Mouse (Mus musculus): ENCODE measurements around the gene Sulf2.

Sulf2 gene

GRCm38 (mm10) chr2:166045549-166046501 lies 109.6 kb downstream of the Sulf2 start:
- DNase-seq: peak; percentile 51

GRCm38 (mm10) chr2:166045006-166045405 lies 110.5 kb downstream of the Sulf2 start:
- no peak for DNase-seq

GRCm38 (mm10) chr2:166042542-166042941 lies 112.9 kb downstream of the Sulf2 start:
- DNase-seq: no peak

GRCm38 (mm10) chr2:166039681-166040080 lies 115.8 kb downstream of the Sulf2 start:
- DNase-seq: no peak

- peak; percentile 81 for DNase-seq
Observed at GRCm38 (mm10) chr2:166035725-166036124, 119.7 kb downstream of the Sulf2 start.

GRCm38 (mm10) chr2:166034967-166035490 lies 120.4 kb downstream of the Sulf2 start:
- DNase-seq: no peak

- no peak for DNase-seq
Observed at GRCm38 (mm10) chr2:166032628-166033027, 122.8 kb downstream of the Sulf2 start.

- peak; percentile 74 for DNase-seq
Observed at GRCm38 (mm10) chr2:166031120-166031929, 124.1 kb downstream of the Sulf2 start.

DNA sequence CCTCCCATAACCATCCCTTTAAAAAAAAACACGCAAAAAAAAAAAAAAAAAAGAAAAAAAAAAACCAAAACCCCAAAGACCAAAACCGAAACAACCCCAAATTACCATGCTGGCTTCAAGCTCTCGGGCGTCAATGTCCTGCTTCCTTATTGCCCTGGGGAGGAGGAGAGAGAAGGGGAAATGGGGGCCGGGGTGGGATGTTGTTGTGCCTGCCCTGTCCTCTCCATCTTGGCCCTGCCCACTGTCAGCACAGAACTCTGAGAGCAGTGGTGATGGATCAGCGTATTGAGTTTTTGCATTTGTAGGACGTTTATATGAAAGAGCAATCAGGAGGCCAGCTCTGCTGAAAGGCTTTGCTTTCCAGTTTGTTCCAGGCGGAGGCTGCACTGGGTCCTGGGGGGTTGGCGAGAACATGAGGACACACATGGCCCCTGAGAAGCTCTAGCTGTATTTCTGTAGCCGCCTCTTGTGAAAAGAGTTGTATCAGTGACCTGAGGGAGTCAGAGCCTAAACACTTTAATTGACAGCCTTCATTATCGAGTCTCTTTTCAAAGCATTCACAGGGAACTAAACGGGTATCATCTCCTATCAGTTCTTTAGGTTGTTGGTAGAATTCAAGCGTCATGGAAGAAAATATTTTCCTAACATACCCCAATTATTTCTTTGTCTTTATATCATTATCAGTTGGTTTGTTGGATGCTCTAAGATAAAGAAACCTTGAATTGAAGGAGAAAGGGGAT lies 125.0 kb downstream of the Sulf2 start:
- peak; percentile 56 for DNase-seq

- no peak for DNase-seq
Observed at GRCm38 (mm10) chr2:166029232-166029631, 126.2 kb downstream of the Sulf2 start.

DNA sequence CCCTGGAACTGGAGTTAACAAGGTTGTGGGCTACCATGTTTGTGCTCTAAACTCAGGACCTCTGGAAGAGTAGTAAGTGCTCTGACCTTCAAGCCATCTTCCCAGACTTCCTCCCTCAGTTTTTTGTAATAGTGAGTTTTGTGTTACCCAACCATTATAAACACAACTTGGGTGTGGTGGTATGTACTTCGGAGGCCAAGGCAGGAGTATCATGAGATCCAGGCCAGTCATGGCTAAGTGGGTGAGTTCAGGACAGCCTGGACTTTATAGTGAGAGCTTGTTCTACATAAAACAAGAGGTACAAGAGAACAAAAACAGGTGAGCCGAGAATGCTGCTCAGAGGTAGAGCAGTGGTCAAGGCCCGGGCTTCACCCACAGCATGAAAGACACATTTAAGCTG lies 127.6 kb downstream of the Sulf2 start:
- no peak for DNase-seq

- no peak for DNase-seq
Observed at GRCm38 (mm10) chr2:166025943-166026342, 129.5 kb downstream of the Sulf2 start.

- DNase-seq: no peak
Observed at GRCm38 (mm10) chr2:166024621-166025020, 130.8 kb downstream of the Sulf2 start.

- no peak for DNase-seq
Observed at GRCm38 (mm10) chr2:166024079-166024478, 131.4 kb downstream of the Sulf2 start.
